Mouse (Mus musculus) liver, embryonic 15.5 days (tissue): ENCODE measurements at regions not wholly inside any gene's neighbourhood (a gene's known extent, or its start where the extent isn't known, plus 50 kb on each side); places are given as distances from the start of the nearest gene placed in this dataset.

Source experiments
- ATAC-seq: fragments of 200-750 bp; cut with Nextera tagmentation; 2 replicates; pipeline ENCODE4 v1.8.0; 2017; ENCODE audit warnings: moderate number of reproducible peaks, mild to moderate bottlenecking, moderate library complexity; ENCODE audit not compliant: insufficient read depth
- H3K27ac ChIP-seq: fragments of 300-500 bp; sonication (generic); replicated peaks from 2 replicates; pipeline ENCODE4 v1.5.1; 2015; ENCODE audit warnings: mild to moderate bottlenecking, inconsistent platforms
- H3K27me3 ChIP-seq: fragments of 300-500 bp; sonication (generic); 2 replicates; pipeline ENCODE4 v1.6.1; 2015; ENCODE audit warnings: mild to moderate bottlenecking, inconsistent platforms
- H3K36me3 ChIP-seq: fragments of 300-500 bp; sonication (generic); replicated peaks from 2 replicates; pipeline ENCODE4 v1.6.1; 2015; ENCODE audit warnings: moderate library complexity, mild to moderate bottlenecking, inconsistent platforms
- H3K4me1 ChIP-seq: fragments of 300-500 bp; sonication (generic); replicated peaks from 2 replicates; pipeline ENCODE4 v1.6.1; 2015; ENCODE audit warnings: inconsistent platforms
- H3K4me2 ChIP-seq: fragments of 300-500 bp; sonication (generic); 2 replicates; pipeline ENCODE4 v1.6.1; 2015; ENCODE audit warnings: moderate library complexity, mild to moderate bottlenecking, inconsistent platforms
- H3K4me3 ChIP-seq: fragments of 300-500 bp; sonication (generic); replicated peaks from 2 replicates; pipeline ENCODE4 v1.5.1; 2015; ENCODE audit warnings: mild to moderate bottlenecking, inconsistent platforms
- H3K9ac ChIP-seq: fragments of 300-500 bp; sonication (generic); 2 replicates; pipeline ENCODE4 v1.6.1; 2015; ENCODE audit warnings: moderate library complexity, mild to moderate bottlenecking, inconsistent platforms
- H3K9me3 ChIP-seq: fragments of 300-500 bp; sonication (generic); replicated peaks from 2 replicates; pipeline ENCODE4 v1.6.1; 2016; ENCODE audit warnings: inconsistent platforms
- WGBS: fragments of 180-500 bp; shearing (Covaris S2); methylation state at CpG from one replicate; pipeline ENCODE4 v1.1.7; 2015; ENCODE audit warnings: mixed read lengths; ENCODE audit not compliant: insufficient replicate concordance; 5-methylcytosine and 5-hydroxymethylcytosine counted together

DNA sequence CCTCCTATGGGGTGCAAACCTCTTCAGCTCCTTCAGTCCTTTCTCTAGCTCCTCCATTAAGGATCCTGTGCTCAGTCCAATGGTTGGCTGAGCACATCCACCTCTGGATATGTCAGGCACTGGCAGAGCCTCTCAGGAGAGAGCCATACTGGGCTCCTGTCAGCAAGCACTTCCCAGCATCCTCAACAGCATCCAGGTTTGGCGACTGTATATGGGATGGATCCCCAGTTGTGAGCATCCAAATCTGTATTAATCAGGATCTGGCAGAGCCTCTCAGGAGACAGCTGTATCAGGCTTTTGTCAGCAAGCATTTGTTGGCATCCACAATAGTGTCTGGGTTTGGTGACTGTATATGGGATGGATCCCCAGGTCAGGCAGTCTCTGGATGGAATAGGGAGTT is 225.3 kb upstream of the Lyplal1 start:
- no peak overlapping the region for H3K9ac ChIP-seq
- H3K27me3 ChIP-seq: no peaks in the 10 kb centered on the region
- H3K27ac ChIP-seq: no peak overlapping the region
- no peak for ATAC-seq
- no peaks in the 10 kb centered on the region for H3K36me3 ChIP-seq
- WGBS: 56% methylated on average over 1 of the region's 1 CpGs
- no peaks in the 10 kb centered on the region for H3K9me3 ChIP-seq
- H3K4me2 ChIP-seq: no peak overlapping the region
- no peak overlapping the region for H3K4me3 ChIP-seq
- H3K4me1 ChIP-seq: no peaks in the 10 kb centered on the region

DNA sequence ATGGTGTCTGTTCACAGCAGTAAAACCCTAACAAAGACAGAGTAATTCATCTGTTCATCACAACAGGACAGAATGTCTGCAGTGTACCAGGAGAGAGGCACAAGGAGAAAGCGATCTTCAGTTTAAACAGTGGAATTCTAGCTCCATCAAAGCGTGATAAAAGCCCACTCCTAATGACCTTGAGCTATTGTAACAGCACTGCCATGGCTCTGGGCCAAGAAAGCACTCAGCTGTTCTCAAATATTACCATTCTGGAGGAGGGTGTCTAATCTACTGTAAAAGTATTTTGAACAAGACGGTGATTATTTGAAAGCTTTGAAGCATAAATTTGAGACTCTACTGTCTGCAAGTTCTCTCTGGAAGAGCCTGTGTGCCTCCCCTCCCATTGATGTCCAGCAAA is 224.8 kb upstream of the Lyplal1 start:
- no peak for ATAC-seq
- 64% methylated on average over 3 of the region's 3 CpGs for WGBS
- Histone ChIP-seq H3K4me2 (no peak overlapping the region), H3K9me3 (no peaks in the 10 kb centered on the region), H3K9ac (no peak overlapping the region), H3K4me1 (no peaks in the 10 kb centered on the region), H3K36me3 (no peaks in the 10 kb centered on the region), H3K27ac (no peak overlapping the region), H3K4me3 (no peak overlapping the region), H3K27me3 (no peaks in the 10 kb centered on the region)

DNA sequence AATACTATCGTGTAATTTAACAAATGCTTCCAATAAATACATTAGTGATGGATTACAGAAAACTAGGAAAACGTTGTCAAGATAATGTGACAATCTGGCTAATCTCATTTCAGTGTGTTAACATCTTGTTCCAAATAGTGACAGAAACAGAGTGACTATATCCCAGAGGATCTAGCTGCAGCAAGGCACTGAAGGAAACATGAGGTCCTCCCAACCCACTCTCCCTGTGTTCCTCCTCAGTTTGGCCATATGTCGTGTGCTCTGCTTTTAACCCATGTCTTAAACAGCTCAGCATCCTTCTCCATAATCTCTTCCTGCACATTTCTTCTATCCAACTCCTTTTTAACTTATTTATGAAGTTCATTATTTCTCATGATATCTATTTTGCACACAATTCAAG is 223.6 kb upstream of the Lyplal1 start:
- no peak for ATAC-seq
- no peak overlapping the region for H3K27ac ChIP-seq
- 43% methylated on average over 3 of the region's 3 CpGs for WGBS
- no peaks in the 10 kb centered on the region for H3K27me3 ChIP-seq
- H3K9me3 ChIP-seq: no peaks in the 10 kb centered on the region
- H3K9ac ChIP-seq: no peak overlapping the region
- H3K36me3 ChIP-seq: no peaks in the 10 kb centered on the region
- no peak overlapping the region for H3K4me2 ChIP-seq
- H3K4me3 ChIP-seq: no peak overlapping the region
- no peaks in the 10 kb centered on the region for H3K4me1 ChIP-seq

- H3K4me2 ChIP-seq: no peak overlapping the region
- no peaks in the 10 kb centered on the region for H3K4me1 ChIP-seq
- no peaks in the 10 kb centered on the region for H3K27me3 ChIP-seq
- no peaks in the 10 kb centered on the region for H3K9me3 ChIP-seq
- H3K4me3 ChIP-seq: no peak overlapping the region
- H3K27ac ChIP-seq: no peak overlapping the region
- no peaks in the 10 kb centered on the region for H3K36me3 ChIP-seq
- WGBS: 59% methylated on average over 2 of the region's 2 CpGs
- ATAC-seq: peak; percentile 31; the same call in 1 of the 2 replicates
- no peak overlapping the region for H3K9ac ChIP-seq
Measured at GRCm38 (mm10) chr1:186317285-186317684, 200.2 kb upstream of the Lyplal1 start.

DNA sequence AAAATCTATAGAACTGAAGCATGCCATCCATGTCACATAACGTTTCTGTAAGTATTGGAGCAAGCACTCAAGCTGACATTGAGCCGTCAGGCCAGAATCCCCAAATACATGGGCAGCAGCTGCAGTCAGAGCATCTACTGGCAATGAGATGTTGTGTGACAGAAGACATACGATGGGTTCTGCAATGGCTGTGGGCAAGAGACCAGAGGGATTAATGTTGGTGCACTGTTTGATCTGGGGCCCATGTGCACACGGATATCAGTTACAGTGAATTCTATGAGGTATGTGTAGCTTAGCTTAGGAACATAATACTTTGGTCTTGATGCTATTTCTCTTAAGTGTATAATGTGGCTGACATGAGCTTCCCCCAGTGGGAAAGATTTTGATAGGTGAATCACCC is 197.1 kb upstream of the Lyplal1 start:
- H3K27ac ChIP-seq: no peak overlapping the region
- no peaks in the 10 kb centered on the region for H3K36me3 ChIP-seq
- H3K9ac ChIP-seq: no peak overlapping the region
- H3K4me2 ChIP-seq: no peak overlapping the region
- H3K9me3 ChIP-seq: no peaks in the 10 kb centered on the region
- no peaks in the 10 kb centered on the region for H3K27me3 ChIP-seq
- no peak overlapping the region for H3K4me3 ChIP-seq
- H3K4me1 ChIP-seq: no peaks in the 10 kb centered on the region
- WGBS: 57% methylated on average over 4 of the region's 4 CpGs
- no peak for ATAC-seq

DNA sequence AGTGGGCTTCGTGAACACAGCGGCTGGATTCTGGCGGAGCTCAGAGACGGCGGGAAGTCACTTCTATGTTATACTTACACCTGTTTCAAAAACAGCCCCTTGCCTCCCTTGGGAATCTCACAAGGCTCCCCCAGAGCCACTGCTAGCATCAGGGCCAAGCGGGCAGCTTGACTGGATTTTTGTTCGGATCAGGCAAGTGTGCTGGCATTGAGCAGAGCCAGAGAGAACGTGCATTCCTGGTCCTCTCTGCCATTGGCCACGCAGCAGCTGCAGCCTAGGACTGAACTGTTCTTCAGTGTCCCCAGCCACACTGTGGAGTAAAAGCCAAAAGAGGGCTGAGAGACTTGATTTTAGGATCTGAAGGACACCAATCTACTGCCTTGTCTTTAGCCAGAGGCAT is 195.6 kb upstream of the Lyplal1 start:
- no peak for ATAC-seq

GRCm38 (mm10) chr1:186312008-186312407 is 194.9 kb upstream of the Lyplal1 start:
- ATAC-seq: no peak
- no peak overlapping the region for H3K4me3 ChIP-seq
- no peak overlapping the region for H3K9ac ChIP-seq
- H3K4me2 ChIP-seq: no peak overlapping the region
- no peaks in the 10 kb centered on the region for H3K4me1 ChIP-seq
- no peaks in the 10 kb centered on the region for H3K9me3 ChIP-seq
- H3K27ac ChIP-seq: no peak overlapping the region
- 69% methylated on average over 7 of the region's 7 CpGs for WGBS
- no peaks in the 10 kb centered on the region for H3K36me3 ChIP-seq
- no peaks in the 10 kb centered on the region for H3K27me3 ChIP-seq

More for the DNA sequence above, 195.6 kb upstream of the Lyplal1 start:
- no peaks in the 10 kb centered on the region for H3K27me3 ChIP-seq
- no peak overlapping the region for H3K4me3 ChIP-seq
- no peak overlapping the region for H3K4me2 ChIP-seq
- no peaks in the 10 kb centered on the region for H3K4me1 ChIP-seq
- WGBS: 75% methylated on average over 9 of the region's 9 CpGs
- H3K27ac ChIP-seq: no peak overlapping the region
- H3K9ac ChIP-seq: no peak overlapping the region
- H3K9me3 ChIP-seq: no peaks in the 10 kb centered on the region
- H3K36me3 ChIP-seq: no peaks in the 10 kb centered on the region

DNA sequence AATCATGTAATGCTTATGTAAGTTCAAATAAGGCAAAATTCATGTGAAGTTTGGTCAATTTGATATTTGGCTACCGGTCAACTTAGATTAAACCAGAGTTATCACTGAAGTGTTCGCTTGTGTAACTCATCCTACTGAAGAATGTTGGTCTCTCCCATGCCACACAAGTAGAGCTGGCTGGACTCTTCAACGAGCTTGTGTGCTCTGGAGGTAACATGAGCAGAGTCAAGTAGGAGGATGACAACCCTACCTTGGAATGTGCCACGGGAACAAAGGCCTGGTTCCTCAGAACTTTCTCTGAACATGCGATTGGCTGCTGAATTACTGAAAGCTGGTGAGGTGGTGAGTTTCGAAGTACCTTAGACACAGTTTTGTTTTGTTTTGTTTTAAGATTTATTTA is 190.5 kb upstream of the Lyplal1 start:
- Histone ChIP-seq H3K9ac (no peak overlapping the region), H3K9me3 (no peaks in the 10 kb centered on the region), H3K4me3 (no peak overlapping the region), H3K27ac (no peak overlapping the region), H3K27me3 (no peaks in the 10 kb centered on the region), H3K4me1 (no peaks in the 10 kb centered on the region), H3K36me3 (no peaks in the 10 kb centered on the region), H3K4me2 (no peak overlapping the region)
- 48% methylated on average over 6 of the region's 6 CpGs for WGBS
- ATAC-seq: no peak

GRCm38 (mm10) chr1:186297464-186297863 is 180.4 kb upstream of the Lyplal1 start:
- Histone ChIP-seq H3K9ac (no peak overlapping the region), H3K27ac (no peak overlapping the region), H3K4me1 (no peaks in the 10 kb centered on the region), H3K9me3 (no peaks in the 10 kb centered on the region), H3K36me3 (no peaks in the 10 kb centered on the region), H3K27me3 (no peaks in the 10 kb centered on the region), H3K4me2 (no peak overlapping the region), H3K4me3 (no peak overlapping the region)
- WGBS: 64% methylated on average over 7 of the region's 7 CpGs
- no peak for ATAC-seq

DNA sequence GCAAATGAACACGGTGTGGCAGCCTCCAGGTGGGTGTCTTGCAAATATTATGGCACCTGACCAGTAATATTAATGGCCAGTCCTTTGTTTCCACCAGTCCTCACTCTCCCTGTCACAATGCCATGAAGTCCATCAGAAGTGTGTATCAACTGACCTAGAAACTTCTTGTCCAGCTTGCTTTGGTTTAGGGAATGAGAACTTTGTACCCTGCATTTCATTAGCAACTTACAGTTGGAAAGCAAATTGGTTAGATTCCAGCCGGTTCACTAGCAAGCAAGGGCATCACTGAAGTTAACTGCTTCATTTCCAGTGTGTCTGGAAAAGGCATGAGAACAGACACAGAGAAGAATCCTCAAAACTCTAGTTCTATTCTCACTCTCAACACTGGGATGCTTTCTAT is 178.1 kb upstream of the Lyplal1 start:
- H3K36me3 ChIP-seq: no peaks in the 10 kb centered on the region
- WGBS: 63% methylated on average over 2 of the region's 2 CpGs
- no peaks in the 10 kb centered on the region for H3K4me1 ChIP-seq
- ATAC-seq: no peak
- H3K27me3 ChIP-seq: no peaks in the 10 kb centered on the region
- H3K27ac ChIP-seq: no peak overlapping the region
- H3K9me3 ChIP-seq: no peaks in the 10 kb centered on the region
- no peak overlapping the region for H3K9ac ChIP-seq
- no peak overlapping the region for H3K4me2 ChIP-seq
- no peak overlapping the region for H3K4me3 ChIP-seq

DNA sequence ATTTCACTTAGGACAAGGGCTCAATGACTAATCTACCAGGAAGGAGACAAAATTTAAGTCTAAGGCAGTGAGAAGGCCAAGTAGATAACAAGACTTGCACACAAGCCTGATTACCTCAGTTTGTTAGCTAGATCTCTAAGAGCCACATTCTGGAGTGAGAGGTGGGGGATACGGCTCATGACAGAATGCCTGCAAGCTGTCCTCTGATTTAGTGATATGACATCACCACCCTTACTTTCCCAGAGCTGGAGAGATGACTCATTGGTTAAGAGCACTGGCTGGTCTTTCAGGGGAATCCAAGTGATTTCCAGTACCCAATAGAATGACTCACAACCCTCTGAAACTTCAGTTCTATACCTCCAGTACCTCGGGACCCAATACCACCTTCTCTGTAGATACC is 177.5 kb upstream of the Lyplal1 start:
- H3K27me3 ChIP-seq: no peaks in the 10 kb centered on the region
- H3K9ac ChIP-seq: no peak overlapping the region
- H3K36me3 ChIP-seq: no peaks in the 10 kb centered on the region
- no peak overlapping the region for H3K4me2 ChIP-seq
- no peak overlapping the region for H3K27ac ChIP-seq
- H3K9me3 ChIP-seq: no peaks in the 10 kb centered on the region
- no peaks in the 10 kb centered on the region for H3K4me1 ChIP-seq
- no peak overlapping the region for H3K4me3 ChIP-seq
- 46% methylated on average over 2 of the region's 2 CpGs for WGBS
- no peak for ATAC-seq

DNA sequence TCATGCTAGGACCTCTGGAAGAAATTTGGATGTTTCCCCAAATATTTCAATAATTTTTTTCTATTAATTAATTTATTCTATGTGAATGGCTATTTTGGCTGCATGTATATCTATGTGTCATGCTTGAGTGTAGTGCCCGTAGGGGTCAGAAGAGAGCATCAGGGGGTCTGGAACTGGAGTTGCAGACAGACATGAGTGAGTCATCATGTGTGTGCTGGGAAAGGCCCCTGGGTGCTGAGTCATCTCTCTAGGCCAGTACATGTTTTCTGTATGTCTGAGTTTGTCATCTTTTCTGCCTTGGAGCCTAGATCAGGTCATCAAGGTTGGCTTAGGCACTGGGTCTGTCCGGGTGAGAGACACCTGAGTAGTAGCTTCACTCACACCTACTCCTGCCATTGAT is 172.0 kb upstream of the Lyplal1 start:
- Histone ChIP-seq H3K4me3 (no peak overlapping the region), H3K4me2 (no peak overlapping the region), H3K27ac (no peak overlapping the region), H3K27me3 (no peaks in the 10 kb centered on the region), H3K36me3 (no peaks in the 10 kb centered on the region), H3K9me3 (no peaks in the 10 kb centered on the region), H3K4me1 (no peaks in the 10 kb centered on the region), H3K9ac (no peak overlapping the region)
- 56% methylated on average over 2 of the region's 2 CpGs for WGBS
- no peak for ATAC-seq
